Mouse (Mus musculus) midbrain, postnatal 0 days (tissue): ENCODE data around the gene Elobl. TPM values are rescaled to one million over a fixed set of nuclear protein-coding genes. Genes with fewer than 3 reads are reported as not detected.
"Not testable (repeated sequence)": the region's sequence is repeated elsewhere in the genome, so short reads cannot be mapped to it uniquely, and the experiment has no call there.

Experiments
- ATAC-seq: fragments of 200-750 bp; cut with Nextera tagmentation; 2 replicates; pipeline ENCODE4 v1.8.0; 2017; ENCODE audit warnings: moderate number of reproducible peaks, mild to moderate bottlenecking, moderate TSS enrichment, moderate library complexity; ENCODE audit not compliant: low FRiP score
- DNase-seq: peaks from one replicate; pipeline ENCODE4 v3.0.0-alpha.2; 2015; ENCODE audit warnings: low spot score
- H3K27ac ChIP-seq: fragments of 300-500 bp; sonication (generic); 2 replicates; pipeline ENCODE4 v1.5.1; 2014; ENCODE audit warnings: low read depth, mild to moderate bottlenecking, low read length, mixed read lengths
- H3K27me3 ChIP-seq: fragments of 300-500 bp; sonication (generic); 2 replicates; pipeline ENCODE4 v1.6.1; 2014; ENCODE audit warnings: low read length, control low read depth, mixed read lengths; ENCODE audit not compliant: insufficient read depth
- H3K36me3 ChIP-seq: fragments of 300-500 bp; sonication (generic); 2 replicates; pipeline ENCODE4 v1.6.1; 2014; ENCODE audit warnings: low read length, control low read depth, mixed read lengths; ENCODE audit not compliant: insufficient read depth
- H3K4me1 ChIP-seq: fragments of 300-500 bp; sonication (generic); 2 replicates; pipeline ENCODE4 v1.6.1; 2014; ENCODE audit warnings: mild to moderate bottlenecking, control low read depth, antibody characterized with exemption, low read length, mixed read lengths; ENCODE audit not compliant: insufficient read depth
- H3K4me2 ChIP-seq: fragments of 300-500 bp; sonication (generic); 2 replicates; pipeline ENCODE4 v1.6.1; 2014; ENCODE audit warnings: low read depth, mild to moderate bottlenecking, low read length, mixed read lengths; ENCODE audit not compliant: poor library complexity, severe bottlenecking
- H3K4me3 ChIP-seq: fragments of 300-500 bp; sonication (generic); 2 replicates; pipeline ENCODE4 v1.5.1; 2014; ENCODE audit warnings: low read depth, mild to moderate bottlenecking, low read length, moderate library complexity
- H3K9ac ChIP-seq: fragments of 300-500 bp; sonication (generic); replicated peaks from 2 replicates; pipeline ENCODE4 v1.6.1; 2014; ENCODE audit warnings: mild to moderate bottlenecking, low read length, moderate library complexity, mixed read lengths; ENCODE audit not compliant: poor library complexity, severe bottlenecking
- H3K9me3 ChIP-seq: fragments of 300-500 bp; sonication (generic); 2 replicates; pipeline ENCODE4 v1.6.1; 2016; ENCODE audit warnings: low read length, control low read depth
- CTCF ChIP-seq: IDR thresholded peaks from 2 replicates; pipeline ENCODE4 v1.5.1; 2016; ENCODE audit warnings: antibody characterized with exemption, mild to moderate bottlenecking
- WGBS: fragments of 180-500 bp; shearing (Covaris S2); extraction: QIAGEN DNeasy Blood & Tissue Kit; methylation state at CpG from one replicate; pipeline ENCODE4 v1.1.7; 2014; 5-methylcytosine and 5-hydroxymethylcytosine counted together
- polyA plus RNA-seq: library from polyadenylated mRNA; unstranded; fragments of >200 nt; fragmentation: Nextera tagmentation; extraction: Ambion mirVana; gene quantifications from 2 replicates; pipeline ENCODE4 v1.2.1, GENCODE M21; 2015
- total RNA-seq: library from RNA; depleted of rRNA; stranded (reverse); fragments of >200 nt; gene quantifications from 2 replicates; pipeline ENCODE4 v1.2.3, GENCODE M21; 2014

The Elobl gene
- total and polyA plus RNA-seq, 2 experiments from 2014 or later, result 0.44 TPM; not detected in 1

DNA sequence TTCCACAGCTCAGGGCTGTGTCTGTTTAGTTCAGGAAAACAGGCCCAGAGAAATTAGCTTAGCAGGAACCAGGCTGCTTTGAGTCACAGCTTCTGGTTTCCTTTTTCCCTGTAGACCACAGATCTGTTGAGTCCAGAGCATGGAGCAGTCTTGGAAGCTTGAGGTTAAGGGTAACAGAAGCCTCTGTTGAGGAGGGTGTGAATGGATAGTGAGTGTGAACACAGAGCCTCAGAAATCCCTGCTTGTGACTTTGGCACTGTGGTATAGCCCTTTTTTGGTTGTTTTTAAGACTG is 33.7 kb upstream of the Elobl start:
- H3K27ac ChIP-seq, result no peak overlapping the region
- H3K36me3 ChIP-seq, result no peaks in the 10 kb centered on the region
- no peaks in the 10 kb centered on the region for H3K9me3 ChIP-seq
- H3K4me1 ChIP-seq, result no peaks in the 10 kb centered on the region
- no peak for TF ChIP-seq CTCF
- no peak overlapping the region for H3K9ac ChIP-seq
- DNase-seq, result no peak
- H3K4me3 ChIP-seq, result peak overlapping the region; percentile 35; the same call in 1 of the 2 replicates
- peaks cover 18% of the 10 kb centered on the region for H3K27me3 ChIP-seq
- no peak for ATAC-seq
- peak overlapping the region; percentile 44 for H3K4me2 ChIP-seq

DNA sequence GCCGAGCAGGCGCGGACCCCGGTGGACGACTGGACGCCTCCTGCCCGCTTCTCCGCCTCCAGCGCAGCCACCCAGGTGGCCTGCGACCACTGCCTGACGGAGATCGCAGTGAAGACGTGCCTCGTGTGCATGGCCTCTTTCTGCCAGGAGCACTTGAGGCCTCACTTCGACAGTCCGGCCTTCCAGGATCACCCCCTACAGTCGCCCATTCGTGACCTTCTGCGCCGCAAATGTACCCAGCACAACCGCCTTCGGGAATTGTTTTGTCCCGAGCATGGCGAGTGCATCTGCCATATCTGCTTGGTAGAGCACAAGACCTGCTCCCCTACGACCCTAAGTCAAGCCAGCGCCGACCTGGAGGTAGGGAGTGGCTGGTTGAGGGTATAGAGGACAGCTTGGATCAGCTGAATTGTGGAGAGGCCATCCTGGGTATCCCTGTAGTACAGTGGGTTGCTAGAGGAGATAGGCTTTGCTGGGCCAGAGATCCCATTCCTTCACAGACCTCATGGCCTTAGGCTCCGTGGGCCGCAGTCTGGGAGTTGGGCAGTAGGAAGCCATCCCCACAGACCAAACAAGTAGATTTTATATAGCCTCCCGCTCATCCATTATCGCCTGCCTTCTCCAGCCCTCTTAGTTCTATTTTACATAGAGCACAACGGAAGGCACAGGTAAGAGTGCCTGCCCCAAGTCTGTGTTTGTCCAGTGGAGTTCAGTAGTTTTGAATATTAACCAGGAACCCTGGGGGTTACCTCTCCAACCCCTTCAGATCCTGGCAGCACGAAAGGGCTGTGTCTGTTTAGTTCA is 33.2 kb upstream of the Elobl start:
- Histone ChIP-seq H3K4me3 (peak overlapping the region; percentile 35), H3K9ac (peak overlapping the region; percentile 44; the same call in 1 of the 2 replicates), H3K27ac (no peak overlapping the region; the same call in 1 of the 2 replicates), H3K27me3 (peaks cover 18% of the 10 kb centered on the region), H3K4me1 (no peaks in the 10 kb centered on the region), H3K4me2 (peak overlapping the region; percentile 44), H3K9me3 (no peaks in the 10 kb centered on the region), H3K36me3 (no peaks in the 10 kb centered on the region)
- DNase-seq, result no peak
- no peak for TF ChIP-seq CTCF
- WGBS, result 31% methylated on average over 33 of the region's 33 CpGs
- peak; percentile 27; the same call in 1 of the 2 replicates for ATAC-seq

GRCm38 (mm10) chr11:88998974-88999722 is 32.4 kb upstream of the Elobl start, which contains the start of gene Trim25:
Gene Trim25 (plus strand): TSS chr11:88999376.
- peak within 1 kb of the TSS; percentile 44 for H3K4me2 ChIP-seq
- H3K36me3 ChIP-seq, result no peaks in the 10 kb centered on the region
- TF ChIP-seq CTCF, result no peak
- DNase-seq, result peak; percentile 63
- H3K4me3 ChIP-seq, result peak within 1 kb of the TSS; percentile 35
- peaks cover 18% of the 10 kb centered on the region for H3K27me3 ChIP-seq
- no peaks in the 10 kb centered on the region for H3K9me3 ChIP-seq
- peak within 1 kb of the TSS; percentile 44; the same call in 1 of the 2 replicates for H3K9ac ChIP-seq
- H3K27ac ChIP-seq, result no peak within 1 kb of the TSS; the same call in 1 of the 2 replicates
- no peaks in the 10 kb centered on the region for H3K4me1 ChIP-seq
- 6% methylated on average over 48 of the region's 48 CpGs for WGBS
- ATAC-seq, result peak; percentile 20; the same call in 1 of the 2 replicates

GRCm38 (mm10) chr11:88998406-88998805 is 31.7 kb upstream of the Elobl start:
- TF ChIP-seq CTCF, result no peak
- no peak overlapping the region for H3K9ac ChIP-seq
- ATAC-seq (no peak), DNase-seq (no peak)
- no peak overlapping the region for H3K27ac ChIP-seq
- H3K4me1 ChIP-seq, result no peaks in the 10 kb centered on the region
- H3K4me2 ChIP-seq, result no peak overlapping the region
- no peaks in the 10 kb centered on the region for H3K9me3 ChIP-seq
- H3K27me3 ChIP-seq, result peaks cover 18% of the 10 kb centered on the region
- no peaks in the 10 kb centered on the region for H3K36me3 ChIP-seq
- H3K4me3 ChIP-seq, result no peak overlapping the region
- WGBS, result 23% methylated on average over 2 of the region's 3 CpGs

DNA sequence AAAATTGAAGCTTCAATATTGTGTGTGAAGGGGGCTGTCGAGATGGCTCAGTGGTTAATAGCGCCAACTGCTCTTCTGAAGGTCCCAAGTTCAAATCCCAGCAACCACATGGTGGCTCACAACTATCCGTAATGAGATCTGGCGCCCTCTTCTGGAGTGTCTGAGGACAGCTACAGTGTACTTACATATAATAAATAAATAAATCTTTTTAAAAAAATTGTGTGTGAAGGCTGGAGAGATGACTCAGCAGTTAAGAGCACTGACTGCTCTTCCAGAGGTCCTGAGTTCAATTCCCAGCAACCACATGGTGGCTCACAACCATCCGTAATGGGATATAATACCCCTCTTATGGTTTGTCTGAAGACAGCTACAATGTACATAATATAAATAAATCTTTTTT is 30.6 kb upstream of the Elobl start:
- H3K9me3 ChIP-seq, result not testable (repeated sequence)

DNA sequence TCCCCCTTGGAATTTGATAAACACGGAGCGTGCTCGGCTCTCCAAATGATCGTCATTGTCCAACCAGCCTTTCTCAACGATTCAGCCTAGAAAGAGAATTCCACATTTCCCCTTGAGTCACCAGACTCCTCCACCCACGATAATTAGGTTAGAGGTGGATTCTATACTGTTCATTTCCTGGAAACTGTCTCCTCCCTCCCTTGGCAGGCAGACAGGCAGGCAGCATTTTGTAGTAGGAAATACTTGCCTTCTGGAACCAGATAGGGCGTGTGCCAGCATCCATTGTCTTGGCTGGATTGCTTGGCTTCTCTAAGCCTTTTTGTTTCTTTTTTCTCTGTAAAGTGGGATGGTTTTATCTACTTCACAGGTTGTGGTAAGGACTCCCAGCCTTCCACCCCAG is 29.7 kb upstream of the Elobl start:
- H3K9ac ChIP-seq, result no peak overlapping the region
- DNase-seq (no peak), ATAC-seq (no peak)
- peaks cover 18% of the 10 kb centered on the region for H3K27me3 ChIP-seq
- no peaks in the 10 kb centered on the region for H3K4me1 ChIP-seq
- no peaks in the 10 kb centered on the region for H3K36me3 ChIP-seq
- no peak overlapping the region for H3K4me2 ChIP-seq
- H3K4me3 ChIP-seq, result no peak overlapping the region
- 73% methylated on average over 7 of the region's 7 CpGs for WGBS
- no peak for TF ChIP-seq CTCF
- no peak overlapping the region for H3K27ac ChIP-seq
- H3K9me3 ChIP-seq, result no peaks in the 10 kb centered on the region

More for the DNA sequence above, 30.6 kb upstream of the Elobl start:
- H3K27ac ChIP-seq, H3K4me3 ChIP-seq, H3K9ac ChIP-seq, H3K36me3 ChIP-seq, ATAC-seq, H3K4me1 ChIP-seq, DNase-seq, H3K4me2 ChIP-seq: not testable (repeated sequence)
- 87% methylated on average over 5 of the region's 5 CpGs for WGBS
- H3K27me3 ChIP-seq, result peaks cover 18% of the 10 kb centered on the region
